Mouse (Mus musculus) CD4-positive, CD25-positive, alpha-beta regulatory T cell, adult 2 months (primary cell): ENCODE measurements around the gene Ube2k.
"Not testable (repeated sequence)": the region's sequence is repeated elsewhere in the genome, so short reads cannot be mapped to it uniquely, and the experiment has no call there.

Experiments
- DNase-seq: peaks from one replicate; pipeline ENCODE4 v3.0.0-alpha.2; 2012; ENCODE audit warnings: low read depth, low spot score

Ube2k gene

DNA sequence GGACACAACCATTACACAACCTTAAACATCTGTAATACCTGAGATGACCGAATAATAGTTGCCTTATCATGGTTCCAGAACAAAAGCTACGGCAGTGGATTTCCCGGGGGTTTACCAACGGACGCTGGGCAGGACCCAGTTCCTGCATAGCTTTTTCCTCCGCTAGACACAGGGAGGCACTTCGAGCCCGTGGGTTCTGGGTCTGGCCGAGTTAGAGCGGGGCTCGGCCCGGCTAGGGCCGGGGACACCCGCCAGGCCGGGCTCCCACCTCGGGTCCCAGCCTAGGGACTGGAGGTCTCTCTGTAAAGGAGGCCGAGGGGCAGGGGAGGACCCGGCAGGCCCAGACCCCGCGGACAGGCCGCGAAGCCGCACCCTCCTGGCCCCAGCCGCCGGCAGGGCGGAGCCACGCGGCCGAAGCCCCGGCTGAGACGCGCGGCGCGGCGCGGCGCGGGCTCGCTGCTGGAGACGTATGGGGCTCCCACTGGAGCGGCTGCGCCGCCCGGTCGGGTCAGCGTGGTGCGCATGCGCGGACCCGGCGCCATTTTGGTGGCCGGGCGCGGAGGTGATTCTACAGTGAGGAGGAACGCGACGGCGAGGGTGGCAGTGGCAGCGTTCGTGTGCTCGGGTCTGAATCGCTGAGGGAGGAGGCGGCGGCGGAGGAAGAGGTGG is at the start of gene Ube2k, which contains the start of gene Smim14:
Ube2k (plus strand) TSS at position 483 of the 669 bp plus-strand sequence.
Smim14 (minus strand) TSS at position 434 of the 669 bp plus-strand sequence.
- peak; percentile 97 for DNase-seq

DNA sequence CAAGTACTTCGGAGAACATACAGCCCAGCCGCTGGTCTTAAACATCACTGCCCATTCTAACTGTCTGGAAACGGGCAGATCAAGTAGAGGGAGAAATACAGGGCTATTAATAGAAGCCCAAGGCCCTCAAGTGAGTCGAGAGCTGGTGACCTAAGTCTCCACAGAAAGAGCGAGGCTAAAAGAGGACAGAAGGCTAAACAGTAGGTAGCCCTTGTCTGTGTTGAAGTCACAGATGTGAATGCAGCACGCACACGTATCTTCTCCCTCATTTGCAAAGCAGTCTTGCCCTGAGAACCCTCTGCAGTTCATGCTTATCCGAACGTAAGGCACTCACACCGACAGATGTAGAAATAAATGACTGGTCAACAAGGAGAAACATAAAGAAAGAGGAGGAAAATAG is 49.7 kb upstream of the Ube2k start:
- no peak for DNase-seq

DNA sequence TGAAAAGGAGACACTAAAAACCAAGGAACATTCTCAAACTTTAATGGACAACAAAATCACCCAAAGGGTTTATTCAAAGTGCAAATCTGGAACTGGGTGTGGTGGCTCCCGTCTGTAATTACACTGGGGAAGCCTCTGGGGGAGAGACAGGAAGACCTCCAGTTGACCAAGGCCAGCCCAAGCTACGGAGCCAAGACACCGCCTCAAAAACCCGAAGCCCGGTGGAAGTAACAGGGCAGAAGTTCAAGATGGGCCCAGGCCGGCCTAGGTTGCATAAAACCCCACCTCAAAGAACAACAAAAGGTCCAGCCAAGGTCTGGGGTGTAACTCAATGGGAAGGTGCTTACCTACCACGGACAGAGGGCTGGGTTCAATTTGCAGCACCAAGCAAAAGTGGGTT is 48.3 kb upstream of the Ube2k start:
- no peak for DNase-seq

- DNase-seq, result peak; percentile 29
Observed at GRCm38 (mm10) chr5:65489830-65490229, 47.2 kb upstream of the Ube2k start.

GRCm38 (mm10) chr5:65491767-65492715 is 45.0 kb upstream of the Ube2k start:
- DNase-seq, result peak; percentile 87

GRCm38 (mm10) chr5:65492716-65493531 is 44.1 kb upstream of the Ube2k start, which contains the start of gene Gm43552:
Gene Gm43552, minus strand, starts transcription at chr5:65492833.
- peak; percentile 99 for DNase-seq

DNA sequence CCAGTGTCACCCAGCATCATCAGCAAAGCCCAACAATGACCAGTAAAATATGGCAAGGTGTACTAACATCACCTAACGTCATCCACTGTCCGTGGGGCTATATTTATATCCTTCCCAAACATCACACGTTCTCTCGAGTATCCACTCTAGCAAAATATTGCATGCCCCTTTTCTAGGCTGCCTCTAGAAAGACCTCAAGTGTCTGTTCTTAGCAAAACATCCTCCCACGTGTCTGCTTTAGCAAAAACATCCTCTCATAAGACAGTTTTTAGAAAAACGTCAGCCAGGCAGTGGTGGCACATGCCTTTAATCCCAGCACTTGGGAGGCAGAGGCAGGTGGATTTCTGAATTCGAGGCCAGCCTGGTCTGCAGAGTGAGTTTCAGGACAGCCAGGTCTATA is 36.8 kb upstream of the Ube2k start:
- DNase-seq, result peak; percentile 39

DNA sequence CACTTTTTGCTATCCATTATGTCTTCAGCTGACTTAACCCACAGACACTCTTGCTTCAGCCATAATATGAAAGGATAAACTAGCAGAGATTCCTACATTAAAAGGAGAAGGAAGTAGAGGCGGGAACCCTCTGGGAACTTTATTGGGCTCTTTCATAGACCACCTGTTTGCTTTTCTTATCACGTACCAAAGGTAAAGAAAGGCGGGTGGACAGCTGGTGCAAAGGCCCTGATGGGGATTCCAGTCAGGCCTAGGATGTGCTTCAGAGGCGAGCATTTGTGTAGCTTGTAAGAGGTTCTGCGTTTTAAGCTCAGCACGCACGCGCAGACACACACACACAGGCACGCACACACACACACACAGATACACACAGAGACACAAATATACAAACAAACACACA is 35.6 kb upstream of the Ube2k start:
- no peak for DNase-seq

DNA sequence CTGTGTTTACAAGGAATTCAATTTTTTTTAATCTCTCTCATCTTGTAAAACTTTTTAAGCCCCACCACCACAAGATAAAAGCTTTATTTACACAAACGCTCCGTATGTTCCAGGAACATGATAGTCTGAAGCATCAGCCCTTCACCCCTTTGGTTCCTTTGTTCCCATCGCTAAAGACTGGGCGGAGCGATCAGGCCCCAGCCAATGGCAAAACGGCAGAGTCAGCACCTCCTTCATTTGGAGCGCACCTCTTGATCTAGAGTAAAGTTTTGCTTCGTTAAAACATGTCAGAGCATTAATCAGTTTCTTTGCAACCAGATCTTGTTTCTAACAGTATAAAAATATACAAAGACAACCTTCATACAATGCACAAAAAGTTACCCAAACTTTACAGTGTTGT is 31.2 kb upstream of the Ube2k start:
- DNase-seq, result peak; percentile 49

DNA sequence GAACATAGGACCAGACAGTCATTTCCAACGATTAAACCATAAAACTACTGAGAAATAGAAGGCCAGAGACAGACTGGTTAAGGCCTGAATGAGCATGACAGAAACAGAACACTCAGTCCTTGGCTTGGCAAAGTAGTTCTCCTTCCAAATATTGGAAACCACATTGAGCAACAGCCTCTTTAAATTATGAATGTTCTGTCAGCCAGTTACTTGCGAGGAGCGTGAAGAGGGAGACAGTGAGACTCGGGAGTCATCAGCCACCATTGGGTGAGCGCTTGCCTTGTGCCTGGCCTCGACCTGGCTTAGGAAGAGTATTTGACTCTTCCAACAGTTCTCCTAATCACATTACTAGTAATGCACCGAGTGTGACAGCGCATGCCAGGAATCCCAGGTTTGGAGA is 28.6 kb upstream of the Ube2k start:
- no peak for DNase-seq

DNA sequence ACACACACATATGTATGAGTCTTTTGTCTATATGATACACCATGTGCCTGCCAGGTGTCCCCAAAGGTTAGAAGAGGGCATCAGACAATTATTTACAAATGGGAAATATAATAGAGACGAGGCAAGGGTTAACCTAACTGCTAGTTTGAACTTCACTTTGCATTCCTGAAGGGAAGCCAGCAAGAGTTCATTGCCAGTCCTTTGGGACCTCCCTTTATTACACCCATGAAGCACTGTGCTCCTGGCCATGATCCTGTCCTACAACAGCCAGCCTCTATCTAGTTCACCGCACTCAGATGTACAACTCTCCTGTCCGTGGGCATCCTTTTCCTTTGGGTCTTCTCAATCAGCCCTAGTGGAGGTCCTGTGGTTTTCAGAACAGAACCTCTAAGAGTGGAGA is 23.5 kb upstream of the Ube2k start:
- no peak for DNase-seq

DNA sequence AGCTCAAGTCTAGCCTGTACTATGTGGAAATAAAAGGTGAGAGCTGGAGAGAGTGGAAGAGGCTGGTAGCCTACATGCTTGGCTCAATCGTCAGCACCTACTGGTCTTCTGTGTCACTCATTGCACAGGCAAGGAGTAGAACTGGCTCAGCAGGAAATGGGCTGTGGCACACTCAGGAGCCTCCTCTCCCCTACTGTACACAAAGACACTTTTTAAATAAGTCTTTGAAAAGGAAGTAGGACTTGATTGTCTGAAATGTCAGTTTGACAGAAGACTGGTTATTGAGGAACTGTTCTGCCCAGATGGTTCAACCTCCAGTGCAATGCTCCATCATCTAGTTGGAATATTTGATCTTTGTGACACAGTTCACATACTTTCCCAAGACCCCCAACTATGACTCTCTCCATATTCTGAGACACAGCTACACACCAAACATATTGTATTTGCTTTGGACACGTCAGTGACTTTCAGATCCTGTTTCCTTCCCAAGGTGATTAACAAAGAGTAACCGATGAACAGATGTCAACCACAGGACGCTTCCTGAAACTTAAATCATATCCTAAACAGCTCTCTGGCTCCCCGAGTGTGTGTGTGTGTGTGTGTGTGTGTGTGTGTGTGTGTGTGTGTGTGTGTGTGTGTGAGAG is 22.3 kb upstream of the Ube2k start:
- peak; percentile 65 for DNase-seq

DNA sequence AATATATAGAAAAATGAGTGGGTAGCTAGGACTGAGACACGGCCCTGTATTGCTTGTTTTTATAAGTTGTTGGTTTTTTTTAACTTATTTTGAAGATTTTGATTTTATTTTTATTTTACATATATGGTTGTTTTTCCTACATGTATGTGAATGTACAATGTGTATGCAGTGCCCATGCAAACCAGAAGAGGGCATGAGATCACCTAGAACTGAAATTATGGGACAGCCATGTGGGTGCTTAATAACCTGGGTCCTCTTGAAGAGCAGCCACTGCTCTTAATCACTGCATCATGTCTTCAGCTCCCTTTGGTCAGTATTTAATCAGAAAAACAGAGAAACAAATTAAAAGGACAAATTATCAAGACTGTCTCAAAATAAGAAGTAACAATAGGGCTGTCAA is 15.2 kb upstream of the Ube2k start:
- peak; percentile 54 for DNase-seq

DNA sequence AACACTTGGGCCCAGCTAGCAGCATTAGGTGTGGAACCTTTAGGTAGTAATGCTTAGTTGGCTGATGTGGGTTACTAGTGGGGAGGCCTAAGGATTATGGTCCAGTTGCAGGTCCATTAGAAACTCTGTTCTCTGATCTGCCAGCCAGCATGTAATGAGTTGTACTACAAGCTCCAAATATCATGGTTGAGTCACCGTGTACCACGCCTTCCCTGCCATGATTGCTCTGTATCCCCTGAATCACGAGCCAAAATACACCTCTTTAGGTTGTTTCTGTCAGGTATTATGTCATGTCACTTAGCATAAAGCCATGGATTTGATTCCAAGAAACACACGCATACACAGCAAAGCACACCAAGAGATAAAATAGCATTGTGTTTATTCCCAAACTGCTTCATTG is 12.2 kb upstream of the Ube2k start:
- DNase-seq, result no peak

DNA sequence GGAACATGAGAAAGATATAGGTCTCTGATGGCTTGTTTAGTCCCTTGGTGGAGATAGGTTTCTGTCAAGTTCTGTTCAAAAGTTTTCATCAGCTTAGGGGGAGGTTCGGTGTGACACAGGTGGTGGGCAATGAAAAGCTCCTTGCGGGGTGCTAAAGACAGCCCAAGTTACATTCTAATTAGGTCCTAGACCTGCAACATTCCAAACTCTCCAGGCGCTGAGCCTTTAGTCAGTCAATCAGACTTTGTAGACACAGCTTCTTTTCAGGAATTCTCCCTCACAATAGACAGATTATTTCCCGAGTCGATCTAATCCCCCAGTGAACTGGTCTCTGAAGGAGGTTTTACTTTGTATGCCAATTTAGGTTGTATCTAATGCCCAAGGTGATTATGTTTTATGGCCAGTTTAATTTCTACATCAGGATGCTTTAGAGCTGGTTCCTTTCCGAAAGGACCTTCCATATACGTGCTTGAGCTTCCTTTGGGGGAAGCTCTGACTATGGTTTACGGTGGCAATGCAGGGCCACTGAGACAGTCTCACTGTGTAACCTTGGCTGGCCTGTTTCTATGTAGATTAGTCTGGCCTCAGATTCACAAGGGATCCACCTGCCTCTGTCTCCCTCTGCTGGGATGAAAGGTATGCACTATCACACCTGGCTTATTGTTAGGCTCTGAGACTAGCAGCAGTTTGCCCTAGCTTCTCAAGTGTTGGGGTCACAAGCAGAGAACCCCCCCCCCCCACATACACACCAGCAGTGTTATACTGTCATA is 11.2 kb upstream of the Ube2k start:
- DNase-seq, result peak; percentile 69

DNA sequence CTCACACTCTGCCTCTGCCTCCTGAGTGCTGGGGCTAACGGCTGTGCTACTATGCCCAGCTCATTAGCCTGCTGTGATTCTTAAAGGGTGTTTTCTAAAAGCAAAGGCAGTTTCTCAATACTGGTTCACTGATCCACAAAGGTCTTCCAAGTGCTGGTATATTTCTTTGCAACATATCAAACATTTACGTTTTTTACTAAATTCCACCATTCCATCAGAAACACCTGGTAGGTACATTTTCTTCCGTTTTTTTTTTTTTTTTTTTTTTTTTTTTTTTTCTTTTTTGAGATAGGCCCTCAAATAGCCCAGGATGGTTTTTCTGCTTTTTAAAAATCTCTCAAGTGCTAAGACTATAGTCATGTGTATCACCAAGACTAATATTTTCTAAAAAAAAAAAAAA is 5.8 kb upstream of the Ube2k start:
- DNase-seq, result no peak

DNA sequence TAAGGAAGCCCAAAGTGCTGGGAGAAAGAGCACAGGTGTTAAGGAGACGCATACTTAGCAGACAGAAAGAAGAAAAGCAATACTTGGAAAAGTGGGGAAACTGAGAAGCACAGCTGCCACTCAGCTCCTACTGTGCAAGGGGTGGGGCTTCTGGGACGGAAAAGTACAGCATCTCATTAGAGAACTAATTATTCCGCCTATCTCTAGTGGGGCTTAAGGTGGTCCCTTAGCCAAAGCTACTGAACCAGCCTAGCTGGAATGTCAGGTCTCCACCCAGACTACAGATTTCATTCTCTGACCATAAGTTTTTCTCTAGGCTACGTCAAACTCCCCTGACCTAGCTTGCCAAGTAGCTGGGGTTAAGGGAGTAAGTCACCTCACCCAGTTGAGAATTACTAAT is 2.5 kb upstream of the Ube2k start:
- no peak for DNase-seq

DNA sequence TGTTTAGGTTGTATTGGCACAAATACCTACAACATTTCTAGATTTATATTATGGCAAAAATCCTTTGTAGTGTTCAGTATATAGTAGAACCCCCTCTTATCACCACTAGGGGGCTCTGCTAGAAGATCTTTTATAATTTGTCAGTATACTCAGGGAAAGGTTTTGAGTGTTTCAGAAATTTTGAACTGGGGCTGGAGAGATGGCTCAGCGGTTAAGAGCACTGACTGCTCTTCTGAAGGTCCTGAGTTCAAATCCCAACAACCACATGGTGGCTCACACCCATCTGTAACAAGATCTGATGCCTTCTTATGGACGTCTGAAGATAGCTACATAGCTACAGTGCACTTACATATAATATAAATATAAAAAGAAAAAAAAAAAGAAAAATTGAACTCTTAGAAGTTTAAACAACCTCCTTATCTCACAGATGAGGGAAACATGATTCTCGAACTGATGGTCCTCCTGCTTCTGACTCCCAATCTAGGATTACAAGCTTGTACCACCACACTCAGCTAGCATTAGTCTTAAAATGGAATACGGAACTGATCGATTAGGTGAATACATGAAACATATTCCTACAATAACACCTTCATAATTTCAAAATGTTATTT is 1.5 kb upstream of the Ube2k start:
- peak; percentile 75 for DNase-seq

DNA sequence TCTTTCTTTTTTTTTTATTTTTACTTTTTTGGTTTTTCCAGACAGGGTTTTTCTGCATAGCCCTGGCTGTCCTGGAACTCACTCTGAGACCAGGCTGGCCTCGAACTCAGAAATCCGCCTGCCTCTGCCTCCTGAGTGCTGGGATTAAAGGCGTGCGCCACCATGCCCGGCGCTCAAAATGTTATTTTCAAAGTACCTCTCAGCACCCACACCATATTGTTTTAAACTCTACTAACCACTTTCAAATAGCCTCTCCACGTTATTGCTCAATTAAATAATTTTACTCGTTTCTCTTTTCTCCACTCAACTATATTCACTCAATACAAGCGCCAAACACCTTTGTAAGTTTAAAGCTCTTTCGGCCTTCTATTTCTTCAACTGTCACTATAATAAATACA is 966 bp upstream of the Ube2k start:
- not testable (repeated sequence) for DNase-seq

DNA sequence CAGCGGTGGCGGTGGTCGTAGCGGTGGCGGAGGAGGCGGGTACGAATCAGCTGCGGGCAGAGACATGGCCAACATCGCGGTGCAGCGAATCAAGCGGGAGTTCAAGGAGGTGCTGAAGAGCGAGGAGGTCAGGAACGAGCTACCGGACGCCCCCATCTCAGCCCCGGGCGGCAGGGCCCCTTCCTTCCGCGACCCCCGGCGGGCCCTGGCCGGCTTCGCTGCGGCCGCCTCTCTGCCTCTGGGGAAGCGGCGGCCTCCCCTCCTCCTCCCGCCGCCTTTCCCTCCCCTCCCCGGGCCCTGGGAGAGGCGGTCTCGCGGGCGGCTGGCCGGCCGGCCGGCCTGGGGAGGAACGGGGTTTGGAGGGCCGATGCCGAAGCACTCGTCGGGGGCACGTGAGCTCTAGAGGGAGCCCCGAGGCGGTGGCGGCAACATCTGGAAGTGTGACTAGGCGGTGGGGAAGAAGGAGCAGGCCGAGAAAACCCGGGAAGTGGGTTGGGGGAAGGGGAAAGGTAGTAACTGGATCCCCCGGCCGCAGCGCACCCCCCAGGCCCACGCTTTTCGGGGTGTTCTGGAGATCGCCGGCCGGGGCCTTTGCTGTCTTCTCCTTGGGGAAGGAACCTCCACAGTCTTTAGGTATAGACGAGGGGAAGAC is 513 bp downstream of the Ube2k start:
- no peak for DNase-seq
